Comparison of ENCODE assay signal across 1 mouse cellular context in the genomic region with DNA sequence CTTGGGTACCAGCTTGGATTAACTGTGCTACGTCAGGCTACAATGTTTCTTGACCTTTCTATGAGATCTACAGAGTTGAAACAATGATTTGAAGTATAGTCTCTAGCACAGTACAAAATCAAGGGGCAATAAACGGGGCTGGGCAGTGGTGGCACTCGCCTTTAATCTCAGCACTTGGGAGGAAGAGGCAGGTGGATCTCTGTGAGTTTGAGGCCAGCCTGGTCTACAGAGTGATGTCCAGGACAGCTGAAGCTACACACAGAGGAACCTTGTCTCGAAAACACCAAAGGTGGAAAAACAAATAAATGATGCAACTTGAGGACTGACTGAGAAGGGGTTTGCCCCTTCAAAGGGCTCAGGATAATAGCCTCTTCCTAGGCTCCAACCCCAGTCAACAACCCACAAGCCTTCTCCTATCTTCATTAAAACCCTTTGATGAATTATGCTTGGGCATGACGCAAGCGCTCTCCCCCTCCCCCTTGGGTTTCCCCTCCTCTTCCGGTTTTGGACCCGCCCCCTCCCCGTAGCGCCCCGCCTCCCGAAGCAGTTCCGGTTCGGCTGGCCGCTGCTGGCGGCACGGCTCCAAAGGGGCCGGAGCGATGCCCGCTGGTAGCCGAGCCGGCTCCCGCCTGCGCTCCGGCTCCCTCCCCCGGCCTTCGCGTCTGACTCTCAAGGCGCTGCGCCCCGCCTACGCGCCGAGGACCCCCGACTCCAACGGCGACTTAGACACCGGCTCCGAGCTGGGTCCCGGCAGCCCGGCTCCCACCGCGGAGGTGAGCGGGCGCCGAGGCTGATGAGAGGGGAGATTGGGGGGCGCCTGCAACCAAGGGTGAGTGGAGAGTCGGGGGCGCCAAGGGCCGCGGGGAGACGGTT.
A peak's percentile ranks its signal among the peaks of the same experiment; 100 is the strongest.
TF ChIP-seq lines count a peak whose summit lies in the region.

A gene (plus strand): TSS at position 524 of the 873 bp plus-strand sequence.

TF ChIP-seq in CH12.LX, 34 proteins besides CTCF, POLR2A, EP300 and RAD21 (continued from another document):
- no peak for TF ChIP-seq MEF2A (IDR thresholded peaks at IDR 0.05; ENCODE audit: borderline replicate concordance, low read depth, low read length)
- peak; percentile 87 for TF ChIP-seq NELFE (IDR thresholded peaks at IDR 0.05; ENCODE audit: low read depth, low read length)
- TF ChIP-seq MAFK (IDR thresholded peaks at IDR 0.05; ENCODE audit: insufficient replicate concordance, low read length), result no peak
- no peak for TF ChIP-seq UBTF (IDR thresholded peaks at IDR 0.05; ENCODE audit: low read depth, low read length)
- TF ChIP-seq ETS1 (conservative IDR thresholded peaks at IDR 0.05; ENCODE audit: low read depth, low read length), result no peak
- peak; percentile 29; the same call in 1 of the 2 replicates for TF ChIP-seq MXI1 (IDR thresholded peaks at IDR 0.05; ENCODE audit: low read depth, low read length)
- no peak; the same call in none of the 2 replicates for TF ChIP-seq SIN3A (IDR thresholded peaks at IDR 0.05; ENCODE audit: low read length)
- TF ChIP-seq ZMIZ1 (IDR thresholded peaks at IDR 0.05; ENCODE audit: low read depth, low read length), result 0 out of 2 replicates have a peak, but pooled peaks have one; percentile 56
- TF ChIP-seq ELF1 (IDR thresholded peaks at IDR 0.05; ENCODE audit: low read depth, low read length), result peak; percentile 84
